Mouse (Mus musculus) intestine, embryonic 16.5 days (tissue): ENCODE measurements at regions not wholly inside any gene's neighbourhood (a gene's known extent, or its start where the extent isn't known, plus 50 kb on each side); places are given as distances from the start of the nearest gene placed in this dataset.

Experiments
- ATAC-seq: fragments of 200-750 bp; cut with Nextera tagmentation; 2 replicates; pipeline ENCODE4 v1.8.0; 2017; ENCODE audit warnings: moderate TSS enrichment, moderate library complexity
- H3K27ac ChIP-seq: fragments of 300-500 bp; sonication (generic); 2 replicates; pipeline ENCODE4 v1.5.1; 2014; ENCODE audit warnings: mild to moderate bottlenecking, low read length
- H3K27me3 ChIP-seq: fragments of 300-500 bp; sonication (generic); replicated peaks from 2 replicates; pipeline ENCODE4 v1.6.1; 2014; ENCODE audit warnings: low read length, control low read depth, mixed read lengths; ENCODE audit not compliant: control insufficient read depth, insufficient read depth
- H3K36me3 ChIP-seq: fragments of 300-500 bp; sonication (generic); 2 replicates; pipeline ENCODE4 v1.6.1; 2014; ENCODE audit warnings: low read length, control low read depth; ENCODE audit not compliant: control insufficient read depth, insufficient read depth
- H3K4me1 ChIP-seq: fragments of 300-500 bp; sonication (generic); 2 replicates; pipeline ENCODE4 v1.6.1; 2014; ENCODE audit warnings: low read length, control low read depth, mixed read lengths; ENCODE audit not compliant: control insufficient read depth, insufficient read depth
- H3K4me2 ChIP-seq: fragments of 300-500 bp; sonication (generic); 2 replicates; pipeline ENCODE4 v1.6.1; 2014; ENCODE audit warnings: low read depth, low read length, control low read depth
- H3K4me3 ChIP-seq: fragments of 300-500 bp; sonication (generic); 2 replicates; pipeline ENCODE4 v1.5.1; 2014; ENCODE audit warnings: mild to moderate bottlenecking, low read length
- H3K9ac ChIP-seq: fragments of 300-500 bp; sonication (generic); 2 replicates; pipeline ENCODE4 v1.6.1; 2014; ENCODE audit warnings: low read depth, low read length
- H3K9me3 ChIP-seq: fragments of 300-500 bp; sonication (generic); 2 replicates; pipeline ENCODE4 v1.6.1; 2016; ENCODE audit warnings: low read length, control low read depth; ENCODE audit not compliant: control insufficient read depth
- WGBS: fragments of 180-500 bp; shearing (Covaris S2); extraction: QIAGEN DNeasy Blood & Tissue Kit; methylation state at CpG from one replicate; pipeline ENCODE4 v1.1.7; 2014; 5-methylcytosine and 5-hydroxymethylcytosine counted together

- ATAC-seq = no peak
- Histone ChIP-seq H3K27ac (no peak overlapping the region), H3K36me3 (no peaks in the 10 kb centered on the region), H3K4me1 (no peaks in the 10 kb centered on the region), H3K9me3 (no peaks in the 10 kb centered on the region), H3K27me3 (no peaks in the 10 kb centered on the region), H3K4me2 (no peak overlapping the region), H3K9ac (no peak overlapping the region), H3K4me3 (no peak overlapping the region)
- WGBS = 90% methylated on average over 1 of the region's 1 CpGs
These were observed 299.4 kb upstream of the Chd6 start for GRCm38 (mm10) chr2:161408306-161408705.

GRCm38 (mm10) chr2:161405847-161406384 lies 297.0 kb upstream of the Chd6 start:
- Histone ChIP-seq H3K4me1 (no peaks in the 10 kb centered on the region), H3K4me3 (no peak overlapping the region), H3K9ac (no peak overlapping the region), H3K9me3 (no peaks in the 10 kb centered on the region), H3K27me3 (no peaks in the 10 kb centered on the region), H3K36me3 (no peaks in the 10 kb centered on the region), H3K4me2 (no peak overlapping the region), H3K27ac (no peak overlapping the region)
- ATAC-seq = no peak
- WGBS = 43% methylated on average over 1 of the region's 1 CpGs

GRCm38 (mm10) chr2:161398061-161398460 lies 289.2 kb upstream of the Chd6 start:
- Histone ChIP-seq H3K4me1 (no peaks in the 10 kb centered on the region), H3K36me3 (no peaks in the 10 kb centered on the region), H3K27me3 (no peaks in the 10 kb centered on the region), H3K9me3 (no peaks in the 10 kb centered on the region), H3K4me2 (no peak overlapping the region), H3K4me3 (no peak overlapping the region), H3K9ac (no peak overlapping the region), H3K27ac (no peak overlapping the region)
- 87% methylated on average over 3 of the region's 3 CpGs for WGBS
- no peak for ATAC-seq

GRCm38 (mm10) chr2:161390954-161391690 lies 282.2 kb upstream of the Chd6 start:
- WGBS = 75% methylated on average over 15 of the region's 15 CpGs
- Histone ChIP-seq H3K27me3 (no peaks in the 10 kb centered on the region), H3K4me2 (no peak overlapping the region), H3K9ac (no peak overlapping the region), H3K9me3 (no peaks in the 10 kb centered on the region), H3K27ac (no peak overlapping the region), H3K4me1 (no peaks in the 10 kb centered on the region), H3K36me3 (no peaks in the 10 kb centered on the region), H3K4me3 (no peak overlapping the region)
- no peak for ATAC-seq

- H3K9ac ChIP-seq = no peak overlapping the region
- ATAC-seq = no peak
- H3K9me3 ChIP-seq = no peaks in the 10 kb centered on the region
- WGBS = 80% methylated on average over 5 of the region's 5 CpGs
- H3K4me1 ChIP-seq = no peaks in the 10 kb centered on the region
- no peak overlapping the region for H3K4me2 ChIP-seq
- H3K4me3 ChIP-seq = no peak overlapping the region
- no peaks in the 10 kb centered on the region for H3K27me3 ChIP-seq
- no peaks in the 10 kb centered on the region for H3K36me3 ChIP-seq
- no peak overlapping the region for H3K27ac ChIP-seq
These were observed 280.5 kb upstream of the Chd6 start for GRCm38 (mm10) chr2:161389318-161389835.

- H3K4me3 ChIP-seq = no peak overlapping the region
- no peak overlapping the region for H3K4me2 ChIP-seq
- no peaks in the 10 kb centered on the region for H3K27me3 ChIP-seq
- WGBS = 65% methylated on average over 6 of the region's 6 CpGs
- H3K4me1 ChIP-seq = no peaks in the 10 kb centered on the region
- H3K27ac ChIP-seq = no peak overlapping the region
- H3K36me3 ChIP-seq = no peaks in the 10 kb centered on the region
- H3K9me3 ChIP-seq = no peaks in the 10 kb centered on the region
- no peak for ATAC-seq
- no peak overlapping the region for H3K9ac ChIP-seq
These were observed 278.2 kb upstream of the Chd6 start for GRCm38 (mm10) chr2:161387054-161387453.

GRCm38 (mm10) chr2:161382411-161382810 lies 273.5 kb upstream of the Chd6 start:
- Histone ChIP-seq H3K4me3 (no peak overlapping the region), H3K27ac (no peak overlapping the region), H3K36me3 (no peaks in the 10 kb centered on the region), H3K9me3 (no peaks in the 10 kb centered on the region), H3K27me3 (no peaks in the 10 kb centered on the region), H3K4me2 (no peak overlapping the region), H3K4me1 (no peaks in the 10 kb centered on the region), H3K9ac (no peak overlapping the region)
- WGBS = 76% methylated on average over 3 of the region's 3 CpGs
- no peak for ATAC-seq

- no peak for ATAC-seq
- Histone ChIP-seq H3K27me3 (no peaks in the 10 kb centered on the region), H3K9me3 (no peaks in the 10 kb centered on the region), H3K4me2 (no peak overlapping the region), H3K4me1 (no peaks in the 10 kb centered on the region), H3K9ac (no peak overlapping the region), H3K36me3 (no peaks in the 10 kb centered on the region), H3K4me3 (no peak overlapping the region), H3K27ac (no peak overlapping the region)
- 83% methylated on average over 4 of the region's 4 CpGs for WGBS
These were observed 269.4 kb upstream of the Chd6 start for GRCm38 (mm10) chr2:161378313-161378712.

- Histone ChIP-seq H3K9ac (no peak overlapping the region), H3K4me3 (no peak overlapping the region), H3K4me2 (no peak overlapping the region), H3K27me3 (no peaks in the 10 kb centered on the region), H3K9me3 (no peaks in the 10 kb centered on the region), H3K27ac (no peak overlapping the region), H3K36me3 (no peaks in the 10 kb centered on the region), H3K4me1 (no peaks in the 10 kb centered on the region)
- 68% methylated on average over 3 of the region's 3 CpGs for WGBS
- ATAC-seq = no peak
These were observed 253.4 kb upstream of the Chd6 start for GRCm38 (mm10) chr2:161362325-161362724.
